Mouse (Mus musculus): ENCODE results near the gene Cxcl12.

DNA sequence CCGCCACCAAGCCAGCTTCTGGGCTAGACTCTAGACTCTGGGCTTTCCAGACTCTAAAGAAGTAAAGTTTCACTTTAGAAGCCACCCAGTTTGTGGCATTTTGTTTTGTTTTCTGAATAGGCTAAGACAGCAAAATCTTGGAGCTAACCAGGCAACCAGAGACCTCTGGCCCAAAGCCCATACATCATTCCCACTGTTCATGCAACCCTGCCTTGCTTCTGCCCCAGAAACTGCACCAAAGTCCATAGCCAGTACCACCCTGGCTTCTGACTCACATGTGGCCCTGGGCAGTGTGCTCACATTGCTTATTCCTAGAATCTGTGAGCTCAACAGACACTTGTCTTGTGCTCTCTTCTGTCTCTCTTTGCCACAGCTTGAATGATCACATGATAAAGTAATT lies 39.0 kb downstream of the Cxcl12 start:
- TF ChIP-seq CTCF (IDR thresholded peaks at IDR 0.05; ENCODE audit: control insufficient read depth, insufficient read depth, low read length) (no peak), POLR2A (IDR thresholded peaks at IDR 0.05; ENCODE audit: borderline replicate concordance, control insufficient read depth, low read depth, low read length) (no peak)

All from bone marrow, adult 2 months (tissue).